Mouse (Mus musculus) Patski (cell line): Measurements from ENCODE around the gene Sigirr. TPM values are rescaled to one million over a fixed set of nuclear protein-coding genes. Genes with fewer than 3 reads are reported as not detected.

Experiments
- ATAC-seq: fragments of 100-300 bp; one replicate; pipeline ENCODE4 v1.8.0; 2021
- CTCF ChIA-PET: fragments of 350-600 bp; sonication (Branson Sonifier 250); formaldehyde crosslinking; loops from one replicate; lab custom pipeline; 2022; ENCODE audit warnings: inconsistent platforms; lab: Charles Lee
- POLR2A ChIA-PET: fragments of 350-600 bp; sonication (Branson Sonifier 250); formaldehyde crosslinking; loops from one replicate; lab custom pipeline; 2022; ENCODE audit warnings: antibody characterized with exemption, inconsistent platforms; lab: Charles Lee
- DNase-seq: peaks from one replicate; pipeline ENCODE4 v3.0.0-alpha.2; 2011; ENCODE audit warnings: low read depth, low spot score
- H3K27me3 ChIP-seq: fragments of 371-371 bp; one replicate; pipeline ENCODE4 v1.5.1; 2021
- CTCF ChIP-seq: fragments of 100-300 bp; IDR thresholded peaks from one replicate; pipeline ENCODE4 v1.5.1; 2021
- in situ Hi-C: fragments of 300-500 bp; cut with MboI; formaldehyde crosslinking; loops from 3 replicates; pipeline ENCODE4 v1.11.1; 2018; ENCODE audit warnings: low pct_unique_long_range_greater_than_20kb, mixed read lengths
- polyA plus RNA-seq: library from polyadenylated mRNA; unstranded; gene quantifications from one replicate; pipeline ENCODE4 v1.2.3, GENCODE M21; 2021

Gene Sigirr
- polyA plus RNA-seq, 1 experiment from 2014 or later, result 7.6 TPM

GRCm38 (mm10) chr7:141097177-141097576 lies 3.2 kb downstream of the Sigirr start:
- peaks cover 6% of the 10 kb centered on the region for H3K27me3 ChIP-seq
- CTCF ChIA-PET, result no interaction called here

DNA sequence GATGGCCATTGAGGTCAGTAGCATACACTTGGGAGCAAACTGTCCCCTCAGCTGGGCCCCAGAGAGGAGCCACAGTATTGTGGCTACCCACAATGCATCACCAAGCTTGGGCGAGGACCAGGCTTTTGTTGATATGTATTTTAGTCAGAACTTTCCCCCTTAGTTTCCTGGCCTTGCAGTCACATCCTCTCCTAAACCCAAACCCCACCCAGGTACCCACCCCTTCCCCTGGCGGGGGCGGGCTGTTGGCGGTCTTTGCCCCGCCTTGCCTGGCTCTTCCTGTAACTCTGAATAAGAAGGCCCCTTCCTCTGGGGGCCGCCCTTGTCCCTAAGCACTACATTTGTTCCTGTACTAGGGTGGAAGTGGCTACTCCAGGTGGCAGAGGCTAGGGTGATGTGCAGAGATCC lies 3.7 kb downstream of the Sigirr start:
- no peak for DNase-seq
- in situ Hi-C loops, result no loop called here
- no peak for TF ChIP-seq CTCF
- peaks cover 6% of the 10 kb centered on the region for H3K27me3 ChIP-seq
- POLR2A ChIA-PET, result no interaction called here
- CTCF ChIA-PET, result no interaction called here
- ATAC-seq, result no peak

More at GRCm38 (mm10) chr7:141097177-141097576, 3.2 kb downstream of the Sigirr start:
- TF ChIP-seq CTCF, result no peak
- in situ Hi-C loops, result no loop called here
- ATAC-seq (no peak), DNase-seq (no peak)
- POLR2A ChIA-PET, result no interaction called here

DNA sequence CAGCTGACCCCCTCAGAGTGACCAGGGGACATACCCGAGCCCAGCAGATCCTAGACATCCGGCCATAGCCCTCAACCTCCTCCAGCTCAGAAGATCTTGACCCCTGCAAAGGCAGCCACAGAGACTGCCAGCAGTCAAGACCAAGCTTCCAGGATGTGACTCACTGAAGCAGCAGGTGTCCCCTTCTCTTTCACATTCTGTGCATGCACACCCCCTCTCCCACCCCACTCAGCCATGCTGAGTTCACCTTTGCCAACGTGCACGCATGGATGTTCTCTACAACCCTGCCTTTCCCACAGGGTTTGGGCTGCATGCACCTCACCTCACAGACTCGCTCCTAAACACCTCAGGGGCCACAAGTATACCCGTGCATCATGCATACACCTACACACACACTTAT lies 4.4 kb downstream of the Sigirr start:
- ChIA-PET CTCF (no interaction called here), POLR2A (interaction anchor here (0.7 kb wide), 1 partner anchor 24 kb away, joined by 3 read pairs; no protein-coding TSS in a partner anchor)
- H3K27me3 ChIP-seq, result peaks cover 6% of the 10 kb centered on the region
- in situ Hi-C loops, result no loop called here
- DNase-seq (no peak), ATAC-seq (no peak)
- TF ChIP-seq CTCF, result no peak

DNA sequence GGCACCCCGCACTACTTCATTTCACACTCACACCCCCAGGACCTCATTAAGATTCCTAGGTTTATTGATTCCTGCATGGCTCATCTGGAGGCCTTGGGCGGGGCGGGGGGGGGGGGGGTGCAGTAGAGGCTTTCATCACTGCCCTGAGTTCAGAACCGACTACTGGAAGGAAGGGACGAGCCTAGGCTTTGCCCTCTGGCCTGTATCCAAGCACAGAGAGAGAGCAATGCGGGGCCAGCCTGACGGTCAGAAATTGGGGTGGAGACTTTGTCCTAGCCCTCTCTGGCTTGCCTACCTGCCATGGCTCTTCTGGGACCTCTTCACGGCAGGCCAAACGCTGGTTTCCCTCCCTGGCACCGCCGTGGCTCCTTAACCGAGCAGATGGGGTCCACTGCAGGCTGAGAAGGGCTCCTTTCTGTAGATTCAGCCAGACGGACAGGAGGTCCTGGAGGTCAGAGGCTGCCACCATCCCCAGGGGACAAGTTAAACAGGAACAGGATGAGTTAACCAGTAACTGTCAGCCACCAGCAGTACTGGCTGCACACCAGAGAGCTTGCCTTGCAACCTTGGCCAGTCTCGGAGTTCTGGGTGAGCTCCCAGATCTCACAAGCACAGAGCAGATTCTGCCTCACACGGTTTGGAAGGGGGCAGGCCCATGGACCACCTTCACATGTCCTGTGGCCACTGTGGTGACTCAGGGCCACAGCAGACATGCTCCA lies 5.7 kb downstream of the Sigirr start:
- no peak for TF ChIP-seq CTCF
- CTCF ChIA-PET, result interaction anchor here (1.8 kb wide), 1 partner anchor 29 kb away, joined by 4 read pairs; no protein-coding TSS in a partner anchor
- DNase-seq (no peak), ATAC-seq (peak; percentile 34)
- no peaks in the 10 kb centered on the region for H3K27me3 ChIP-seq
- in situ Hi-C loops, result no loop called here
- POLR2A ChIA-PET, result no interaction called here

GRCm38 (mm10) chr7:141093950-141094349 lies 6.4 kb downstream of the Sigirr start:
- no peak for TF ChIP-seq CTCF
- DNase-seq (no peak), ATAC-seq (peak; percentile 50)
- CTCF ChIA-PET, result interaction anchor here (1.8 kb wide), 1 partner anchor 29 kb away, joined by 4 read pairs; no protein-coding TSS in a partner anchor
- in situ Hi-C loops, result no loop called here
- H3K27me3 ChIP-seq, result no peaks in the 10 kb centered on the region
- POLR2A ChIA-PET, result no interaction called here

GRCm38 (mm10) chr7:141092051-141092735 lies 8.2 kb downstream of the Sigirr start:
- in situ Hi-C loops, result no loop called here
- no peaks in the 10 kb centered on the region for H3K27me3 ChIP-seq
- no peak for TF ChIP-seq CTCF
- ATAC-seq (no peak), DNase-seq (no peak)
- POLR2A ChIA-PET, result no interaction called here
- CTCF ChIA-PET, result no interaction called here

GRCm38 (mm10) chr7:141090228-141090627 lies 10.1 kb downstream of the Sigirr start:
- DNase-seq (no peak), ATAC-seq (no peak)
- no peaks in the 10 kb centered on the region for H3K27me3 ChIP-seq
- ChIA-PET CTCF (interaction anchor here (0.8 to 1.2 kb wide), 2 partner anchors 18 to 20 kb away, joined by 3 read pairs; no protein-coding TSS in a partner anchor), POLR2A (no interaction called here)
- in situ Hi-C loops, result no loop called here
- no peak for TF ChIP-seq CTCF

GRCm38 (mm10) chr7:141088473-141088872 lies 11.9 kb downstream of the Sigirr start:
- H3K27me3 ChIP-seq, result no peaks in the 10 kb centered on the region
- in situ Hi-C loops, result no loop called here
- ATAC-seq, result no peak
- ChIA-PET CTCF (no interaction called here), POLR2A (no interaction called here)
- no peak for DNase-seq
- no peak for TF ChIP-seq CTCF

DNA sequence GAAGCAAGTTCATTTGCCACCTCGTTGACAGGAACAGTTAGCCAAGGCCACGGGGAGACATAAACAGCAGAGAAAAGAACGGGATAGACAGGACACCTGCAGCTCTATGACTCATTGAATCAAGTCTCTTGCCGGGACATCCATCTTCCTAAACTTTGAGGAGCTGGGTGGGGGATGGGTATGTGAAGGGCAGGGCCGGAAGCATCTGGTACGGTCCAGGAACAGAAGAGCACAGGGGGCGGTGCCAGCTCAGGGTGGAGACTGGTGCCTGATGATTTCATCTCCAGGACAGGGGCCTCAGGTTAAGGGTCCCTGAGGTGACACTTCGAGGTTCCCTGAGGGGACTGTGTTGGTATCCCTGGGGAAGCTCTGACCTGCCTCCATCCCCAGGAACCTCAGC lies 12.5 kb downstream of the Sigirr start:
- no peak for TF ChIP-seq CTCF
- CTCF ChIA-PET, result no interaction called here
- DNase-seq (no peak), ATAC-seq (no peak)
- POLR2A ChIA-PET, result no interaction called here
- in situ Hi-C loops, result no loop called here
- no peaks in the 10 kb centered on the region for H3K27me3 ChIP-seq

DNA sequence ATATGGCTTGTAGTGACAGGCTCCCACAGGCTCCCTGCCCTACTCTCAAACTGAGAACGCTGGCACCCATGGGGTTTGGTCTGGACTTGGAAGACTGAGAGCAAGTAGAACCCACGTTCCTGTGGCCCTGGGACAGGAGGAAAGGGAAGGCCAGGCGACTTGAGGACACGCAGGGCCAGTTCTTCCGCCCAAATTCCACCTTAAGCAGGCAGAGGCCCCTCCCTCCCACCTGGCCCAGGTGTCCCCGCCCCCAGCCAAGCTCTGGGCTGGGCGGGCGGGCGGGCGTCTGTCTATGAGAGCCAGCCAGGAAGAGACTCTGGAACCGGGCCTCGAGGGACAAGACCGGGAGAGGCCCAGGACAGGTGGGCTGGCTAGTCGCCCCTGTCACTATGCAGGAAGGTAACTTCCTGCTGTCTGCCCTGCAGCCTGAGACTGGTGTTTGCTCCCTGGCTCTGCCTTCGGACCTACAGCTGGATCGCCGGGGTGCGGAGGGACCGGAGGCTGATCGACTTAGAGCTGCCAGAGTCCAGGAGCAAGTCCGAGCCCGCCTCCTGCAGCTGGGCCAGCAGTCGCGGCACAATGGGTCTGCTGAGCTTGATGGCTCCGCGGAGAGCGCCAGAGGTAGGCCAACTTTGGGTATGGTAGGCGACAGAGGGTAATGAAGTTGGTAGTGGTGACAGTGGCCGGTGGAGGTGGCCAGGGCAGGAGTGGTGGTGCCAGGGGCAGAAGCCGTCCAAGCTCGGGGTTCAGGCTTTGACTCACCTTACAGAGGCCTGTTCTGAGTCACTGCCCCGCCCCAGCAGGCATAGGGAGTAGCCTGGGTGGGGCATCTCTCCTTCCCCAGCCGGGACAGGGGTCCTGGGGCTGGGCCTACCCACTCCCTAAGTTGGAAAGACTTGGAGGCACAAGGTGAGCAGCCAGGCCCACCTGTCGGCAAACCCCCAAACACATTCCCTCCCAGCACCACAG lies 20.6 kb downstream of the Sigirr start:
- in situ Hi-C loops, result no loop called here
- no peaks in the 10 kb centered on the region for H3K27me3 ChIP-seq
- no peak for TF ChIP-seq CTCF
- CTCF ChIA-PET, result interaction anchor here (2.0 kb wide), 1 partner anchor 9 kb away, joined by 7 read pairs; no protein-coding TSS in a partner anchor
- no peak for ATAC-seq
- POLR2A ChIA-PET, result no interaction called here
- no peak for DNase-seq
